In genomic region chr10:4633287-4634030, GRCm38 (mm10) we compare ENCODE assay signal across 17 mouse cellular contexts. TPM values are rescaled to one million over a fixed set of nuclear protein-coding genes. Genes with fewer than 3 reads are reported as not detected.
DNase-seq lines count a peak whose midpoint lies in the region; ATAC-seq lines count a peak whose summit lies in the region.
"Had no signal": no experiment of that assay in that cellular context is flagged by ENCODE, and none has a peak within 500 bp of the region (broad histone marks: within the 10 kb centered on the region; RNA-seq: fewer than 3 reads in every experiment).

No protein-coding gene starts in this region.

- peak overlapping the region; percentile 31 for H3K4me2 ChIP-seq in heart, embryonic 15.5 days
- peak overlapping the region; percentile 29 for H3K4me2 ChIP-seq in lung, embryonic 16.5 days (ENCODE audit: low read depth, low read length)
- H3K4me2 ChIP-seq in embryonic facial prominence, embryonic 15.5 days (replicated peaks): 0 out of 2 replicates have a peak overlapping the region, but pooled peaks have one; percentile 8
- H3K4me2 ChIP-seq: liver, embryonic 11.5 days; neural tube, embryonic 13.5 days had no signal

- 0 out of 2 replicates have a peak, but pooled peaks cover 4% of the 10 kb centered on the region for H3K4me1 ChIP-seq in heart, embryonic 15.5 days (replicated peaks)
- H3K4me1 ChIP-seq in lung, embryonic 16.5 days (replicated peaks; ENCODE audit: control insufficient read depth, insufficient read depth, low read length): 0 out of 2 replicates have a peak, but pooled peaks cover 2% of the 10 kb centered on the region
- no peaks in the 10 kb centered on the region for H3K4me1 ChIP-seq in embryonic facial prominence, embryonic 15.5 days
- H3K4me1 ChIP-seq: neural tube, embryonic 13.5 days had no signal

- H3K4me3 ChIP-seq in heart, embryonic 15.5 days: no peak overlapping the region
- H3K4me3 ChIP-seq in lung, embryonic 16.5 days (ENCODE audit: low read length): no peak overlapping the region
- H3K4me3 ChIP-seq in embryonic facial prominence, embryonic 15.5 days (replicated peaks): no peak overlapping the region
- H3K4me3 ChIP-seq: neural tube, embryonic 13.5 days had no signal

- H3K27me3 ChIP-seq in heart, embryonic 15.5 days: no peaks in the 10 kb centered on the region
- no peaks in the 10 kb centered on the region for H3K27me3 ChIP-seq in lung, embryonic 16.5 days (ENCODE audit: control insufficient read depth, insufficient read depth, low read depth, low read length)
- no peaks in the 10 kb centered on the region for H3K27me3 ChIP-seq in embryonic facial prominence, embryonic 15.5 days
- H3K27me3 ChIP-seq: neural tube, embryonic 13.5 days had no signal

- no peak for ATAC-seq in heart, embryonic 15.5 days (replicated peaks; ENCODE audit: insufficient number of reproducible peaks, insufficient read depth, low FRiP score, low read depth)
- ATAC-seq in lung, embryonic 16.5 days (ENCODE audit: low read depth): peak; percentile 31; the same call in 1 of the 2 replicates
- ATAC-seq in embryonic facial prominence, embryonic 15.5 days (ENCODE audit: insufficient number of reproducible peaks, low FRiP score, low TSS enrichment, low read depth): no peak
- ATAC-seq: hindbrain, embryonic 16.5 days; lung, postnatal 0 days had no signal

- no peaks in the 10 kb centered on the region for H3K9me3 ChIP-seq in heart, embryonic 15.5 days (replicated peaks)
- H3K9me3 ChIP-seq in lung, embryonic 16.5 days (ENCODE audit: control insufficient read depth, low read length): no peaks in the 10 kb centered on the region
- no peaks in the 10 kb centered on the region for H3K9me3 ChIP-seq in embryonic facial prominence, embryonic 15.5 days (replicated peaks)
- H3K9me3 ChIP-seq: neural tube, embryonic 13.5 days had no signal

- H3K36me3 ChIP-seq in heart, embryonic 15.5 days: no peaks in the 10 kb centered on the region
- H3K36me3 ChIP-seq in lung, embryonic 16.5 days (ENCODE audit: control insufficient read depth, insufficient read depth, low read length): no peaks in the 10 kb centered on the region
- no peaks in the 10 kb centered on the region for H3K36me3 ChIP-seq in embryonic facial prominence, embryonic 15.5 days
- H3K36me3 ChIP-seq: neural tube, embryonic 13.5 days had no signal

- WGBS in heart, embryonic 15.5 days: 40% methylated on average over 14 of the region's 14 CpGs
- 47% methylated on average over 14 of the region's 14 CpGs for WGBS in lung, embryonic 16.5 days
- 39% methylated on average over 14 of the region's 14 CpGs for WGBS in embryonic facial prominence, embryonic 15.5 days

- DNase-seq in heart, adult 9 months (ENCODE audit: low spot score in 2 of 2): no peak
- no peak for DNase-seq in lung, adult 18-20 months
- DNase-seq in naive thymus-derived CD4-positive, alpha-beta T cell, adult 2 months (ENCODE audit: low read depth): peak; percentile 42
- no peak for DNase-seq in left cerebral cortex, adult 9 months (ENCODE audit: low spot score in 2 of 2)
- DNase-seq: cerebellum, adult 9-11 months; gastrocnemius, postnatal 14 days; heart, postnatal 14 days; kidney, adult 18-20 months; right cerebral cortex, postnatal 14 days; thymus, postnatal 25 days had no signal

- no peak overlapping the region for H3K27ac ChIP-seq in heart, embryonic 15.5 days
- no peak overlapping the region for H3K27ac ChIP-seq in lung, embryonic 16.5 days (ENCODE audit: low read length)
- no peak overlapping the region for H3K27ac ChIP-seq in embryonic facial prominence, embryonic 15.5 days (replicated peaks)
- H3K27ac ChIP-seq: neural tube, embryonic 13.5 days had no signal

- H3K9ac ChIP-seq in heart, embryonic 15.5 days: no peak overlapping the region
- H3K9ac ChIP-seq in lung, embryonic 16.5 days (ENCODE audit: low read length): no peak overlapping the region
- no peak overlapping the region for H3K9ac ChIP-seq in embryonic facial prominence, embryonic 15.5 days
- H3K9ac ChIP-seq: neural tube, embryonic 13.5 days had no signal

RNA-seq across cellular contexts. Expression of gene Esr1, which starts 22.1 kb away (rescaled TPM):
- polyA plus RNA-seq in heart, embryonic 15.5 days (2015; fragmentation: Nextera tagmentation; extraction: Ambion mirVana): 0.43 and 0.58 TPM in 2 replicates
- polyA plus RNA-seq in lung, embryonic 16.5 days (2015; fragmentation: Nextera tagmentation; extraction: Ambion mirVana): 0.36 and 0.54 TPM in 2 replicates
- 0.29 and 0.37 TPM in 2 replicates for polyA plus RNA-seq in embryonic facial prominence, embryonic 15.5 days (2015; fragmentation: Nextera tagmentation; extraction: Ambion mirVana)
